Mouse (Mus musculus): Measurements from ENCODE around the gene Cx3cl1. TPM values are rescaled to one million over a fixed set of nuclear protein-coding genes. Genes with fewer than 3 reads are reported as not detected.
A peak's percentile ranks its signal among the peaks of the same experiment; 100 is the strongest.

The Cx3cl1 gene
- polyA plus RNA-seq, 1 experiment from 2014 or later, result 14.2 TPM

DNA sequence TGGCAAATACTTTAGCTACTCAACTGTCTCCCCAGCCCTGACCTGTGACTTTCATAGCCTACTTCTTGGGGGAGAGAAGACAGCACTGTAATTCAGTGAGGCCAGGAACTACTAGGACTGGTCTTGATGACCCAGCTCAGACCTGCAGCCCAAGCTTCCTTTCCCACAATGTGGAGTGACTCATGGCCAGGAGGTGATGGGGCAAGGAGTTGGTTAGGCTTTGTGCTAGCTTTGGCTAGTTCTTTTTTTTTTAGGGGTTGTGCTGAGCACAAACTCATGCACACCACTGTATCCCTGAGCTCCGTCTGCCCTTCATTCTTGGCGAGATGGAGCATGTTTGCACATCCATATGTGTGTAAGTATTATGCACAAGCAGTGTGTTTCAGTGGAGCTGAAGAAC, 4.5 kb downstream of the Cx3cl1 start:
- no peak for ATAC-seq
- H3K4me2 ChIP-seq (replicated peaks), result no peak overlapping the region
- 95% methylated on average over 2 of the region's 2 CpGs for WGBS

DNA sequence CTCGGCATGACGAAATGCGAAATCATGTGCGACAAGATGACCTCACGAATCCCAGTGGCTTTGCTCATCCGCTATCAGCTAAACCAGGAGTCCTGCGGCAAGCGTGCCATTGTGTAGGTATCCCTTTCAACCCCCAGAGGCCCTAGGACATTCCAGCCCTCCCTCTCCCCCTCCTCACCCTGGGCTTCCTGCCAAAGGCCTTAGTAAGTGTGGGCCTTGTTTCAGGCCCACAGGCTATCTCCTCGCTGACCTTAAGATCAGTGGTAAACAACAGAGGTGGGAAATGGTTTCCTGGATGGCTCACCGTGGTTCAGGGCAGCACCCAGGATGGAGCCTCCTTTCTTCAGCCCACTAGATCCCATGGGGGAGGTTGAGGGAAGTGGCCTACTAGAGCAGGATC, 6.2 kb downstream of the Cx3cl1 start:
- H3K27me3 ChIP-seq, result peaks cover 3% of the 10 kb centered on the region; the same call in 1 of the 2 replicates
- H3K4me2 ChIP-seq (replicated peaks), result no peak overlapping the region
- H3K36me3 ChIP-seq, result no peaks in the 10 kb centered on the region
- H3K4me3 ChIP-seq (replicated peaks), result no peak overlapping the region
- no peak overlapping the region for H3K27ac ChIP-seq
- H3K9me3 ChIP-seq, result no peaks in the 10 kb centered on the region
- WGBS, result 80% methylated on average over 10 of the region's 10 CpGs
- H3K4me1 ChIP-seq (replicated peaks), result peaks cover 37% of the 10 kb centered on the region
- ATAC-seq, result no peak
- no peak overlapping the region for H3K9ac ChIP-seq (replicated peaks)

More for the DNA sequence above, 4.5 kb downstream of the Cx3cl1 start:
- Histone ChIP-seq H3K27me3 (peaks cover 10% of the 10 kb centered on the region), H3K4me1 (replicated peaks) (peaks cover 45% of the 10 kb centered on the region), H3K4me3 (replicated peaks) (no peak overlapping the region), H3K9me3 (no peaks in the 10 kb centered on the region), H3K27ac (no peak overlapping the region), H3K36me3 (no peaks in the 10 kb centered on the region), H3K9ac (replicated peaks) (no peak overlapping the region)

DNA sequence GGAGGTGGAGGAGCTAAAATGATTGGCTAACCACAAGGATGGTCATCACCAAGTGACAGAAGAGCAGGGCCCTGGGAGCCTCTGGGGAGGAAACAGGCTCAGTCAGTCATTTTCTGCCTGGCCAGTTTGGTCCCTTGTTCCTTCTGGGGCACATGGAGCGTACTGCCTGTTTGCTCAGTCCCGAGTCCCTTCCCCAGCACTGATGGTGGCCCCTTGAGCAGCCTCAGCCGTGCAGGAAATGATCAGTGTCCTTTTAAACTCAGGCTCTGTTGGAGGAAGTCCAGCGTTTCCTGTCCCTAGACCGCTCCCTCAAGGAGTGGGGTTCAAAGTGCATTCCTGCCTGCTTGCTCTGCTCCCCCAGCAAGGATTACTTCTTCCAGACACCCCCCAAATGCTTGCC, 6.7 kb downstream of the Cx3cl1 start:
- H3K4me1 ChIP-seq (replicated peaks), result peaks cover 32% of the 10 kb centered on the region
- no peaks in the 10 kb centered on the region for H3K9me3 ChIP-seq
- 69% methylated on average over 5 of the region's 5 CpGs for WGBS
- no peak overlapping the region for H3K27ac ChIP-seq
- ATAC-seq, result no peak
- no peak overlapping the region for H3K4me3 ChIP-seq (replicated peaks)
- H3K9ac ChIP-seq (replicated peaks), result peak overlapping the region; percentile 25; the same call in 1 of the 2 replicates
- H3K36me3 ChIP-seq, result no peaks in the 10 kb centered on the region
- H3K4me2 ChIP-seq (replicated peaks), result no peak overlapping the region
- H3K27me3 ChIP-seq, result no peaks in the 10 kb centered on the region

DNA sequence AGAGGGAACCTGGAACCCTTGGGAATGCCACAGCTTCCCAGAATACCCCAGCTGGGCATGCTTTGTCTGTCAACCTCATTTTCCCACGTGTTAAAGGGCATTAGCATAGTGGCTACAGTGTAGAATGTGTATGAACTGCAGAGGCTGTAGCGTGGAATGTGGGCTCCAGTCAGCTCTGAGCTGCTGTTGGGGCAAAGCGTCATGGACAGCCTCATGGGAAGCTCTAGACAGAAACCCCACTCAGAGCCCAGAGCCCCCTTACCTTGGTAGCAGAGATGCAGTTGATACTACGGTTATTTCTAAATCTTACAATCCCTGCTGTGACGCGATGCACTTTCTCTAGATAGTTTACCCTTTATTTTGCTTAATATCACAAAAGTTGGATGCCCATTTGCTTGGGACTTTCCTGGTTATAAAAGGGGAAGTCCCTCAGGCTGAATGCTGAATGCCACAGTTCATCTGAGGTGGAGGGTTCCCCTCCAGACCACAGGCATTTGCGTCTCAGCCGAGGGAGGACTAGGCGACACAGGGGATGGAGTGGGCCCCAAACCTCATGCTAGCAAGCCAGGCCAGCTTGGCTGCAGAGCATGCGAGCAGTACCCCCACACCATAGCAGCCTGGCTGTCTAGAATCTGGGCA, 7.2 kb downstream of the Cx3cl1 start:
- H3K9me3 ChIP-seq, result no peaks in the 10 kb centered on the region
- H3K27me3 ChIP-seq, result no peaks in the 10 kb centered on the region
- no peak overlapping the region for H3K4me2 ChIP-seq (replicated peaks)
- H3K4me1 ChIP-seq (replicated peaks), result peaks cover 27% of the 10 kb centered on the region
- no peak overlapping the region for H3K27ac ChIP-seq
- peak overlapping the region; percentile 25; the same call in 1 of the 2 replicates for H3K9ac ChIP-seq (replicated peaks)
- 77% methylated on average over 10 of the region's 10 CpGs for WGBS
- ATAC-seq, result no peak
- H3K36me3 ChIP-seq, result no peaks in the 10 kb centered on the region
- no peak overlapping the region for H3K4me3 ChIP-seq (replicated peaks)

DNA sequence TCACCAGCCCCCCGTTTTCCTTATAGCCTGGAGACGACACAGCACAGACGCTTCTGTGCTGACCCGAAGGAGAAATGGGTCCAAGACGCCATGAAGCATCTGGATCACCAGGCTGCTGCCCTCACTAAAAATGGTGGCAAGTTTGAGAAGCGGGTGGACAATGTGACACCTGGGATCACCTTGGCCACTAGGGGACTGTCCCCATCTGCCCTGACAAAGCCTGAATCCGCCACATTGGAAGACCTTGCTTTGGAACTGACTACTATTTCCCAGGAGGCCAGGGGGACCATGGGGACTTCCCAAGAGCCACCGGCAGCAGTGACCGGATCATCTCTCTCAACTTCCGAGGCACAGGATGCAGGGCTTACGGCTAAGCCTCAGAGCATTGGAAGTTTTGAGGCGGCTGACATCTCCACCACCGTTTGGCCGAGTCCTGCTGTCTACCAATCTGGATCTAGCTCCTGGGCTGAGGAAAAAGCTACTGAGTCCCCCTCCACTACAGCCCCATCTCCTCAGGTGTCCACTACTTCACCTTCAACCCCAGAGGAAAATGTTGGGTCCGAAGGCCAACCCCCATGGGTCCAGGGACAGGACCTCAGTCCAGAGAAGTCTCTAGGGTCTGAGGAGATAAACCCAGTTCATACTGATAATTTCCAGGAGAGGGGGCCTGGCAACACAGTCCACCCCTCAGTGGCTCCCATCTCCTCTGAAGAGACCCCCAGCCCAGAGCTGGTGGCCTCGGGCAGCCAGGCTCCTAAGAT, 7.9 kb downstream of the Cx3cl1 start:
- no peaks in the 10 kb centered on the region for H3K9me3 ChIP-seq
- no peak overlapping the region for H3K27ac ChIP-seq
- H3K36me3 ChIP-seq, result no peaks in the 10 kb centered on the region
- H3K4me1 ChIP-seq (replicated peaks), result peaks cover 23% of the 10 kb centered on the region
- H3K27me3 ChIP-seq, result no peaks in the 10 kb centered on the region
- no peak overlapping the region for H3K9ac ChIP-seq (replicated peaks)
- ATAC-seq, result no peak
- no peak overlapping the region for H3K4me3 ChIP-seq (replicated peaks)
- no peak overlapping the region for H3K4me2 ChIP-seq (replicated peaks)
- 94% methylated on average over 16 of the region's 16 CpGs for WGBS

- Histone ChIP-seq H3K4me3 (replicated peaks) (no peak overlapping the region), H3K9ac (replicated peaks) (no peak overlapping the region), H3K36me3 (no peaks in the 10 kb centered on the region), H3K4me1 (replicated peaks) (peaks cover 23% of the 10 kb centered on the region), H3K27ac (no peak overlapping the region), H3K9me3 (no peaks in the 10 kb centered on the region), H3K27me3 (no peaks in the 10 kb centered on the region), H3K4me2 (replicated peaks) (no peak overlapping the region)
- ATAC-seq, result no peak
- 84% methylated on average over 21 of the region's 21 CpGs for WGBS
Observed at GRCm38 (mm10) chr8:94780491-94781154, 8.8 kb downstream of the Cx3cl1 start.

DNA sequence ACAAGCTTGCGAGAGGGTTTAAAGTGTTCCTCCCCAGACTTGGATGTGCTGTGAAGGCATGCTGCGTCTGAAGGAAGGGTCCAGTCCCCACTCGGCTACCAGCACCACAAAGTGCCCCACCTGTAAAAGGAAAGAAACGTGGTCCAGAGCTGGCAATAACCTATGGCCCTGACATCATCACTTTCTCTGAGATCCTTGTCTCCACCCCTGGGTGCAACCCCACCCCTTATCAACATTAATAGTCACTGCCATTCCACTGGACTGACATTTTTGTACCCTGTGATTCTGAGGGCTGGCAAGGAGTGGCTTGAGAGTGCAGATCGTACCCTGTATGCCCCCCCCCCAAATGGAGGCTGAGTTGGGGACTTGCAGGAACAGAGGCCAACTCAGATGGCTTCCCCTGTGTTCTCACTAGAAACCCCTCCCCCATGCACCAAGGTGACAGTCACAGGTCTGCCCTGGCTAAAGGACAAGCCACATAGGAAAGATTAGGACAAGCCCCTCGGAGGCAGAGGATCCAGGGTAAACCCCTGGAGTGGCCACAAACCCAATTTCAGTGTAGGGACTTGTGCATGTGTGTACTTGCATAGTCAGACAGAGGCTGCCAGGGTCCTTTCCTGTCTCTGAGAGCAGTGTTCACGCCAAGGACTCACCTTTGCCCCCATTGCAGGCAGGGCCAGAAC, 9.5 kb downstream of the Cx3cl1 start:
- peaks cover 23% of the 10 kb centered on the region for H3K4me1 ChIP-seq (replicated peaks)
- H3K4me2 ChIP-seq (replicated peaks), result no peak overlapping the region
- H3K9ac ChIP-seq (replicated peaks), result no peak overlapping the region
- no peaks in the 10 kb centered on the region for H3K27me3 ChIP-seq
- 64% methylated on average over 7 of the region's 7 CpGs for WGBS
- no peak overlapping the region for H3K27ac ChIP-seq
- H3K9me3 ChIP-seq, result no peaks in the 10 kb centered on the region
- ATAC-seq, result 0 out of 2 replicates have a peak, but pooled peaks have one; percentile 18
- no peak overlapping the region for H3K4me3 ChIP-seq (replicated peaks)
- H3K36me3 ChIP-seq, result no peaks in the 10 kb centered on the region

DNA sequence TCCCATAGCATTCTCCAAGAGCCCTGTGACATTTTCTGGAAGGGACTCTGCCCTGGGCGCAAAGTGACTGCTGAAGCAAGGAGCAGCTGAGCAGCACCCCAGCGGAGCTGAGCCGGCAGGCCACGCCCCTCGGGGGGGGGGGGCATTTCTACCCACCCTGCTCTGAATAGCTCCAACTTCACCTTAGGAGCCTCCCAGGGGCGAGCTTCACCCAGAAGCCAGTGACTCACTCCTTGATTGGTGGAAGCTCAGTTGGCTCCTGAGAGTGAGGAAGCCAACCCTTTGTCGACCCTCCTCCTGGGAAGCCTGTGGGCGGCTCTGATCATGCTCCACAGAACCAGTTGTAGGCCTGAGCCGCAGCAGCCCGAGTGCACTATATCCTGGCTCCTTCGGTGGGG, 10.0 kb downstream of the Cx3cl1 start:
- Histone ChIP-seq H3K4me1 (replicated peaks) (peaks cover 23% of the 10 kb centered on the region), H3K27ac (no peak overlapping the region), H3K4me2 (replicated peaks) (no peak overlapping the region), H3K4me3 (replicated peaks) (no peak overlapping the region), H3K27me3 (no peaks in the 10 kb centered on the region), H3K9ac (replicated peaks) (no peak overlapping the region), H3K36me3 (no peaks in the 10 kb centered on the region), H3K9me3 (no peaks in the 10 kb centered on the region)
- ATAC-seq, result peak; percentile 18; the same call in 1 of the 2 replicates
- WGBS, result 12% methylated on average over 11 of the region's 11 CpGs

- Histone ChIP-seq H3K4me1 (replicated peaks) (peaks cover 11% of the 10 kb centered on the region), H3K4me2 (replicated peaks) (no peak overlapping the region), H3K9me3 (no peaks in the 10 kb centered on the region), H3K4me3 (replicated peaks) (no peak overlapping the region), H3K27ac (no peak overlapping the region), H3K36me3 (no peaks in the 10 kb centered on the region), H3K27me3 (no peaks in the 10 kb centered on the region), H3K9ac (replicated peaks) (no peak overlapping the region)
- no peak for ATAC-seq
- WGBS, result 84% methylated on average over 4 of the region's 4 CpGs
Observed at GRCm38 (mm10) chr8:94783890-94784289, 12.1 kb downstream of the Cx3cl1 start.

DNA sequence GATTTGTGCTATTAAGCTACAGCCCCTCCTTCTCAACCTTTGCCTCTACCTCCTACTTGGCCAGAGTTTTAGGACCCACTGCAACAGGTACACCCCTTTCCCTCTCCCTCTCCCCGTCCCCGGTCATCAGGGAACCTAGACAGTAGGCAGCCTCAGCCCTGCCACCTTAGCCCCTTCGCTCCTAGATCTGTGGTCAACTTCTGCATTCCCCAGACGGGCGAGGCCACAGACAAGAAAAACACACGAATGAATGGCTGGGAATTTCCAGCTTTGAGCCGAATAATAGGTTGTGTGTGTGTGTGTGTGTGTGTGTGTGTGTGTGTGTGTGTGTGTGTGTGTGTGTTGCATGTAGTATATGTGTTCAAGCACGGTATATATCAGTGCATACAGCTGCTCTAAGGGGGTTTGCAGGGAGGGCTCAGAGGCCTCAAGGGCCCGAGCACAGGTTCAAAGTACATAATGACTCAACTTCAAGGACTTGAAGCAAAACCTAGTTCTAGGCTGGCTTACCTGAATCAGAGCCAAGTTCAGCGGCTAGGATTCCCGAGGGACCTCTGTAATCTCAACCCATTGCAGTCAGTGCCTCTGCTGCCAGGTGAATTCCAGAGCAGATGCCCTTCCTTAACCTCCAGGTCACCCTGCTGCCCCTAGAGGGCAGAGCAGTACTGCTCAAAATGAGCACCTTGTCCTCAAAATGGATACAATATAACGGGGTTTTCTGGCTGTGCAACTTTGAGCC, 13.6 kb downstream of the Cx3cl1 start:
- Histone ChIP-seq H3K9ac (replicated peaks) (no peak overlapping the region), H3K4me2 (replicated peaks) (no peak overlapping the region), H3K27me3 (no peaks in the 10 kb centered on the region), H3K27ac (no peak overlapping the region), H3K9me3 (no peaks in the 10 kb centered on the region), H3K4me3 (replicated peaks) (no peak overlapping the region), H3K4me1 (replicated peaks) (peaks cover 23% of the 10 kb centered on the region), H3K36me3 (no peaks in the 10 kb centered on the region)
- ATAC-seq, result no peak
- WGBS, result 73% methylated on average over 12 of the region's 12 CpGs

- Histone ChIP-seq H3K4me2 (replicated peaks) (no peak overlapping the region), H3K9ac (replicated peaks) (no peak overlapping the region), H3K36me3 (no peaks in the 10 kb centered on the region), H3K27me3 (no peaks in the 10 kb centered on the region), H3K4me1 (replicated peaks) (peaks cover 22% of the 10 kb centered on the region), H3K27ac (no peak overlapping the region), H3K9me3 (no peaks in the 10 kb centered on the region), H3K4me3 (replicated peaks) (no peak overlapping the region)
- 72% methylated on average over 6 of the region's 6 CpGs for WGBS
- ATAC-seq, result no peak
Observed at GRCm38 (mm10) chr8:94785995-94786595, 14.3 kb downstream of the Cx3cl1 start.
